Mouse (Mus musculus) v-Abl transformed pro-B cells (cell line): ENCODE data around the gene Adgrg6.

Experiments used
- in situ Hi-C, 2 experiments: fragments of 400-800 bp; cut with MboI; formaldehyde crosslinking; loops; one replicate each; pipeline ENCODE4 v1.15.1; 2025; ENCODE audit not compliant: unreplicated experiment in 2 of 2

The Adgrg6 gene

DNA sequence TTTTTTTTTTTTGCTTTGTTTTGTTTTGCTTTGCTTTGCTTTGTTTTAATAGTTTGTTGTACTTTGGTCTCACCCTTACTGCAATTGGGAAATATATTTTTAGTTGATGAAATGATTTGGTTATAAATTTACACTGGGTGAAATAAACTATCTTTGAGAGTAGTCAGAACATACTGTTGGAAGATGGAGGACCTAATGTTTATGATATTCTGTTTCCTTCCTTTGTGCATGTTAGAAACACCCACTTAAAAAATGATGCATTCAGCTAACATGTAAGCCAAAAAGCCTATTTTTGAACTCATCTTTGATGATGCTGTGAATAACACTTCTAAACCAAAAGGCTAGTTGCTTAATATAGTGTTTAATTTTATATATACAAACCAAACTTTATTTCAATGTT lies 50.3 kb downstream of the Adgrg6 start:
- in situ Hi-C loops, result no loop called here

DNA sequence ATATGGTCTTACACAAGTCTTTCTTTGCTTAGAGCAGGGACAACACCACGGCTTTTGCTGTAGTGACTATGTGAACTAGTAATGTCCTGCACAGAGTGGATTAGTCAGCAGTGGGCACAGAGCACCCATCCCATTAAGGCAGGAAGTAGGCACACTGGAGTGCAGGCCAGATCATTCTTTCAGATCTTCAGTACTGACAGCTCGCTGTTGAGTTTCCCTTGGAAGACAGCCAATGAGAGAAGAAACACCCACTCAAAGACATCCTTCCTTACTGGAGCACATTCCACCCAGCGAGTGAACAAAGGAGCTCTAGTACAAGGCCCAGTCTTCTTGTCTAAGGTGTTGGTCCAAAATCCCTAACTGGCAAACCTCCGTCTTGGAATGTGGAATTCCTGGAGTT lies 53.6 kb downstream of the Adgrg6 start:
- in situ Hi-C loops, result no loop called here

DNA sequence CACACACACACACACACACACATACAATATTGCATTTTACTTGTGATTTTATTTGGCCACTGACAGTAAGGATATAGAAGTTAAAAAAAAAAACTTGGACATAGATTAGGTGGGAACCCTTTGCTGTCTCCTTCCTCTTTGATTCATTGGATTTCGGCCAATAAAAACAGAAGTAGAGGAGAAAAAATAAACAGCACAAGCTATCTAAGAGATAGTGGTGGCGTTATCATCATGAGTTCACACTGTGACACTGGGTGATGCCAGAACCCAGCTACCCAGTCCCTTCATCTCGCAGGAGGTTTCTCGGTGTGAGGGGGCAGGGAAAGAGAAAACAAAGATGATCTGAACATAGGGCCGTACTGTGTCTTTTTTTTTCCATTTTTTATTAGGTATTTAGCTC lies 62.2 kb downstream of the Adgrg6 start:
- in situ Hi-C loops, result no loop called here

DNA sequence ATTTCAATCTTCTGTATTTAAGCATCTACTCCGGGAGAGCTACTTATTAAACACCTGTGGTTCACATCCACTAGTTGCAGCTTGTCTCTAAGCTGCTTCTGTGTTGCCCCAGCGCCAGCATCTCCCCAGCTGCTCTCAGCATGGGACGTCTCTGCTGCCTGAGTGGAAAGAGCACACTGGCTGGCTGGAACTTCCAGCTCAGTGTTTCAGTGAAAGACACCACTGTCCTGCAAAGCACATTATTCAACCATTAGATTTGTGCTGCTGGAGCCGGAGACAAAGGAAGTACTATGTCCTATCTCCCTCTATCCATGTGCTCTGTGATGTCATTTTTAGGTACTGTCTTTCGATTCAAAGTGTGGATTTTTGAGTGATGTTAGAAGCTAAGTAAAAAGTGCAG lies 63.0 kb downstream of the Adgrg6 start:
- in situ Hi-C loops, result no loop called here

DNA sequence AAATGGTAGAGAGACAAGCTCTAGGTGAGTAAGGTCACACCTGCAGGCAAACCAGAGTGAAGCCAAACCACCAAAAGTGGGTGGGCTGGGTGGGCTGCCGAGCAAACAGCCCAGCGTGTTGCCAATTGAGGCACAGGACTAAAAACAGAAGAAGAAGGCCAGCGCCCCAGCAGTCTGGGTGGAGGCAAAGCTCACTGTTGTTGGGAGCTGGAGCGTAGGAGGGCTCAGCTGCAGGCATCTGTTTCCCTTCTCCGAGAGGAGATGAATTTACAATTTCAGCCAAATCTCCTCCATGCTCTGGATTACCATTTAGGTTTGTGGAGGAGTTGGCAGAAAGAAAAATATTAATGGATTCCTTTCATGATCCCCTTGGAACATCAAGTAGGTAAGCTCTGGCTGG lies 64.5 kb downstream of the Adgrg6 start:
- in situ Hi-C loops, result no loop called here

DNA sequence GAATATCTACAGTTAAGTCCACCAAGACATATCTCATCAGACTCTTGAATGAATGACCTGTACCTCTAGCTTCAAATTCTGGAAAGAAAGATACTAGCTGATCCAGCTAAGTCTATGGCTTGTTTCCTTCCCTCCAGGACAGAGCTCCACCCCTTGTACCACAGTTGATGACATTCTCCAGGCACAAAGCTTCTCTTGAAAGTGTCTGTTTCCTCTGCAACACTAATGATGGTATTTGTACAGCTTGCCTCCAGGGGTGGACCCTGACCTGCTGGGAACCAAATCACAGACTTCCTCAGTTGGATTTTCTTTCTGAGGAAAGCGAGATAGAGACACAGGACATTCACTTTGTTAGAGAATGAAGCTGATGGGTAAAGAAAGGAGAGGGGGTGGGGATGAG lies 69.1 kb downstream of the Adgrg6 start:
- in situ Hi-C loops, result no loop called here

DNA sequence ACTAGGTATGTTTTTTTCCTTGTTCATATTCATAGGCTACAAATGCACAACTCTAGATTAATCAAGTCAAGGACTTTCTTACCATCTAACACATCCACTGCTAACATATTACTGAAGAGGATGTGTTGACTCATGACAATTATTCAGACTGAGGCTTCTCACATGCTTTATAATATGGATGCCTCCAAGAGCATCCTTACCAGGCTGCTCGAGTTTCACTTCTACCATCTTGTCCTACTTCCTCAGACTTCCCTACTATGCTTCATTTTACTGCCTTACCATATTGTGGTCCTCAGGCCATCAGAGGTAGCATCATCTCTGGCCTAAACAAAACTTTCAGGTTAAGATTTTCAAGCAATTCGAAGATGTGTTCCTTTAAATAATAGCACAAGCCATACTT lies 69.8 kb downstream of the Adgrg6 start:
- in situ Hi-C loops, result no loop called here

DNA sequence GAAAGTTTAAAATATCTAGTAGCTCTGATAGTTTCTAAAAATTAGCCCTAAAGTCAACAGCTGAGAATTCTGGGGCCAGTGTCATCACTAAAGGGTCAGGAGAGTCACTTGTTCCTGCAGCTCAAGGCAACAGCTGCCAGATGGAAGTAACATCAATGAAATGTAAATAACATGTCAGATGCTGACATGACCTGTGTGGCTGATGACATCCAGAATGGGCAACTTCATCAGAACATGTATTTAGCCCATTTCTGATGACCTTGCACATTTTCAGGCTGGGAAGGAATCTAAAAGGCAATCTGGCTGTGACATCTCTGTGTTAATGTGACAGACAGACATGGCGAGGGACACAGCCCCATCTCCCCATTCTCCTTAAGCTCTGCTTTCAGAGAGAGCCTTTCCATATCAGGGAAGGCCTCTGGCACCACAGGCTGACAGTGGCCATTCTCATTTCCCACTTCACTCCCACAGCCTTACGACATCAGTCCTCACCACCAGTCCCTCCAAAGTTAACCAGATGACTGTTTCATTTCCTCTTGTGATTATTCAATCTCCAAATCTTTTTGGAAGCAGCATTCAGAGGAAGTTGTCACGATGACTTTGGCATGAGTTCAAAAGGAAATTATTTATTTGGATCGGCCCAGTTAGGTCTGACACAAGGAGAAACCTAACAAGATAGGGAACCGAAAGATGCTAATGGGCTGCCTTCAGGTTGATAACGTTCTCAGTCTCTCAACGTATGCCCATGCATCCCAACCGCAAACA lies 70.7 kb downstream of the Adgrg6 start:
- in situ Hi-C loops, result no loop called here

DNA sequence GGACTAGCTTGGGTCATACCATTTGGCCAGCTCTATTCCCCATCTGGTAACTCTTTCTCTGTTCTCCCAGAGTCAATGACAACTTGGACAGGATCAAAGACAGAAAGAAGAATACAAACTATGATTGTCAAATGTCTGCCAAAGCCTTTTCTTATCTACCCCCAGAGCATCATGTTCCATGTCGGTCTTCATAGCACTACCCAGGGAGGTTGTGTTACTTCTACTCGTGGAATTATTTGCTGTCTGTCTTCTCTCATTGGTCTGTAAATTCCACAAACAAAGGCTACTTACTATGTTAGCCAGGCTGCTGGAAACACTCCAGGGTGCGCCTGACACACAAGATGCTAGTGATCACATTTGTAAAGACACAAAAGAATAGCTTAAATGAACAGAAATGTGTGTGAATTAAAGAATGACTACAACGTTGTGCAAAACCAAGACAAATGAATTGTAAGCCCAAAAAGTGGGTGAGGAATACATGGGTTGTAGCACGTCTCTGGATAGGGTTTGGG lies 74.4 kb downstream of the Adgrg6 start:
- in situ Hi-C loops, result no loop called here

DNA sequence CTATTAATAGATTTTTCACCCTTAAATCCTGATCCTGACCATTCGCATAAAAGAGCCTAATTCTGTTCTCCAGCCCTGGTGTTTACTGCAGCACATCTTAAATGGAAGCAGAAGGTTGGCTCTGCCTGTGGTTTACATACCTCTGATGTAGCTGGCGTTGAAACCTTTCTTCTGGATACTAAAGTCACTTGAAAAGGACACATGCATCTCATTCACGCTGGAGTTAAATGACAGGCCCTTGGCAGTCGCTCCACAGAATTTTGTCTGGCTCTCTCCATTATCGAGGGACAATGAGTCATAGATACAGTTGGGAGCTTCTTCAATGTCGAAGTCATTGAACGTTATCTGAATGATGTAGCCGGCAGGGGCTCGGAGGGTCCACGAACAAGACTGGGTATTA lies 76.8 kb downstream of the Adgrg6 start:
- in situ Hi-C loops, result no loop called here

DNA sequence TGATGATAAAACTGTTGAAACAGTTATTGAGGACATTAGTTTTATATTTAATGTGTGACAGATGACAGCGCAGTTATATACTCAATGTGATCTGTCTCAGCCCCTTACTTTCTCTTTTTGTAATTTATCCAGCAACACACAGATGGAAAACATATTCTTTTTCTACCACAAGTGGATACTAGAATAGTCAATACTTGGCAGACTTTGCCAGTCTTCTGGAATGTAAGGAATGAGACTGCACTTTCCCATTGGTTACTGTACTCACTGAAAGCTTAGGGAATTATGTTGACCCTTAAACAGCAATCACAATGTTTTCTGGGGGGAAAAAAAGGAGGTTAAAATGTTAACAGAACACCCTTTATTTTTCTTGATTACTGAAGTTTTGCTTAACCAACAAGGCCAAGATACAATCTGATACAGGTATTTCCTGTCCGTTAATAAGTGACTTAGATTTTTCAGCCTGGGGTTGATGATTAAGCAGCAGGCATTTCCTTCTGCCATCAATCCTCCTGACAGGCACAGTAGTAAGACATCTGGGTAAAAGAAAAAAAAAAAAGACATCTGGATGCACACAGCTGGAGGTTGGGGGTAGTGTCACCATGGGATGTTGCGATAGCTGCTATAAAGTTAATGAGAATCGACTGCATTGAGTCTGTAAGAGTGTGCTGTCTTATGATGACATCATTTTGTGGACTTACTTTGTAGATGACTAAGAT lies 81.5 kb downstream of the Adgrg6 start:
- in situ Hi-C loops, result no loop called here

DNA sequence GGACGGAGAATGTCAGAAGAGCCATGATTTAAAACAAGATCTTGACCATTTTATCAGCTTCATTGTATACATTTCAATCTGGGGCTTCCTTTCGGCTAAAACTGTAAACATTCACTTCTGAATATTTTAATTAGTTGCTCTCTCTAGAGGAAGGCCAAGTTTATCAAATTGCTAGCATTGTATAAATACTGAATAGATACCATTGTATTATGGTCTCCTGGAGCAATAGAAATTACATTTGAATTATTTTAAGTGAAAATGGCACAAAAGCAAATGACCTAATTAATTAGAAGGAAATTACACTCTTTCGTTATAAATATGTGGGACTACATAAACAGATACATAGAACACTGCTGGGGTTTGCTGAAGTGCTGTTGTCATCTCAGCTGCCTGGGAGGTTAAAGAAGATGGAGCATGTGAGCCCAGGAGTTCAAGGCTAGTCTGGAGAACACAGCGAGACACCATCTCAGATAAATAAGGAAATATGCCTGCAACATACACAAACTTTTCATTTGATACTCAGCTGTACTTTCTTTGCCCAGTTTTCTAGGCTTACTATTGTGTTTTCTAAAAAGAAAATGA lies 84.4 kb downstream of the Adgrg6 start:
- in situ Hi-C loops, result no loop called here

DNA sequence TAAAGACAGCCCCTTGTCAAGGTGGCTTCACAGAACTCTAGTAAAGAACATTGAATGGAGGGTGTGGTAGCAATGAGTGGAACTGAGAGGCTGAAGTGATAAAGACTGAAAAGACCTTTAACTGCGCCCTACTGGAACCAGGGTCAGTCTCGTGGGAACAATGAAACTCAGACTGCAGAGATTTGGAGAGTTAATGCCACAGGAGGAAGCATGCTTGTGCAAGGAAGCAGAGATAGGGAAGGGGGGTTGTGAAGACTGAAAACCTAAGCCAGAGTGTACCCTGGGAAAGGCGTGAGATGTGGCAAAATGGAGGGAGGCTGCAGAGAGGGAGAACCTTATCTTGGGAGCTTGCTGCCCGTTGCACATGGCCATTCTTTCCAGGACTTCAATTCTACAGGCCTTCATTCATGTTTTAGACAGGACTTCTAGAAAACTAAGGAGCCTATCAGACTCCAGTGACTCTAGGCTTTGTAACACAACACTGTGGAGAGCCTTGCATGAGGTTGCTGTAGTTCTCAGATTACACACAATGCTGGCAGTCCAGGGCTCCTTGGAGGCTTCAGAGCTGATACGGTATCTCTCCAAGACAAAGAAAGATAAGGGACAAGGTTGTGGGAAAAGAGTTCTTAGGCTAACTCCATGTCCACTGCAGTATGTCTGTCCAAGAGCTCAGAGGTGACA lies 85.1 kb downstream of the Adgrg6 start:
- in situ Hi-C loops, result no loop called here

DNA sequence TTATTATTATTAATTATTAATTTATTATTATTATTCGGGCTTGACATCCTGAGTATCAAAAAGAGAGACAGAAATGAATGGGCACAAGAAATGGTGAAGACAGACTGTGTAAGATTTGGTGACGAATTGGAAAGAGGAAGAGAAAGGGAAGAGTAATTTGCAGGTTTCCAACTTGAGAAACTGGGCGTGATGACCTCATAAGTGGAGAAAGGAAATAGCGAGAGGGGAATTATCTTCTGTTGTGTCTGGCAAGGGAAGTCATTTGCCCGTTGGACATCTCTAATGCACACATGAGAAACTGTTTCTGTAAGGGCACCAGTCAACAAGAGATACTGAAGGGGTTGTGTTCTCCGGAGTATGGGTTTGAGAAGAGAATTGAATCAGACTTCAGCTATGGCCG lies 85.6 kb downstream of the Adgrg6 start:
- in situ Hi-C loops, result loop anchor here in 1 of 2 experiments (10.0 kb wide), 1 partner anchor 245 kb away; the partner anchor contains the start of genes Nmbr and Vta1

DNA sequence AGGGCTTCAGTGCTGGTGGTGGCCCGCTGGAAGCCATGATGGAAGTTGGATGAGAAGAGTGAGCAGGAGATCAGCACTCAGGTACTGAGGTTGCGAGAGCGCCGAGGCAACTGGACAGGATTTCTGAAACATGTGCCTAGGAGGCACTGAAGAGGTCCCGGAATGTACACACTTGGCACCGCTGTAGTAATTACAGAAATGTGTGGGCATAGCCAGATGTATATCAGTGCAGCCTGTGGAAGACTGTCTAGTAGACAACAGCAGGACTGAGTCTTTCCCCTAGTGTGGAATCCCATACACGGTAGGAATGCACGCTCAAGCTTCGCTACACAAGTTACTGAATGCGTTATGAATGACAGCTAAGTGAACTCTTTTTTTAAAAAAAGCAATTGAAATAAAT lies 86.1 kb downstream of the Adgrg6 start:
- in situ Hi-C loops, result loop anchor here in 1 of 2 experiments (10.0 kb wide), 1 partner anchor 245 kb away; the partner anchor contains the start of genes Nmbr and Vta1

DNA sequence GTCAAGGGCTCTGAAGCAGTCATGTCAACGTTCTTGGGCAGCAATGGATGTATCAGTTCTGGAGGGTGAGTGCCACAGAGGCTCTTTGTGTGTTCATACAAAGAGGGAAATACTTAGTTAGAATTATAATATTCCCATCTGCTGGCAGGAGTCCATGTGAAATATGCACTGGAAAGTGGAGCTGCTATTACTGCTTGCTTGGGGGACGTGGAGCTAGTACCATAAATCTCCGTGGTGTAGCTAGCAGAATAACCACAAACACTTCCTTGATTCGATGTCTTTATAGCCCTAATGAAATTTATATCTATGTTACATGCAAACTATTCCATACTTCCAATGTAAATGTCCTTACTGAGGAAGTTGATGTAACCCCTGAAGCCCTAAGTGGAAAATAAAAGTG lies 91.0 kb downstream of the Adgrg6 start:
- in situ Hi-C loops, result loop anchor here in 1 of 2 experiments (10.0 kb wide), 1 partner anchor 250 kb away; the partner anchor contains the start of genes Nmbr and Vta1

DNA sequence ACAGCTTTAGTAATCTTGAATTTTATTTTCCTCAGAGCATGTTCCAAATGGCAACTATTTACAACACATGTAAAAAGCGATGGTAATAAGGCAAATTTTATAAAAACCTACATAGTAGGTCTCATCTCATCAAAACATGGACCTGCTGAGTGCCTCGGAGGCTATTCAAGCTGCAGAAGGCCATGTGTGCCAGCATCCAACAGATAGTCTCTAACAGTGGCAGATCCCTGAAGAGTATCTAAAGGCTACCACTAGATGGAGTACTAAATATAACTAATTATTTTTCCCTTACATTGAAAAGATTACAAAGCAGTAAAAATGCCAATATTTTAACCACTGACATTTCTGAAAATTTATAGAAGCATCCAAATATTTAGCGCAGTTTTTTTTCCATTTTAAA lies 93.6 kb downstream of the Adgrg6 start:
- in situ Hi-C loops, result loop anchor here in 1 of 2 experiments (10.0 kb wide), 1 partner anchor 253 kb away; the partner anchor contains the start of genes Nmbr and Vta1

DNA sequence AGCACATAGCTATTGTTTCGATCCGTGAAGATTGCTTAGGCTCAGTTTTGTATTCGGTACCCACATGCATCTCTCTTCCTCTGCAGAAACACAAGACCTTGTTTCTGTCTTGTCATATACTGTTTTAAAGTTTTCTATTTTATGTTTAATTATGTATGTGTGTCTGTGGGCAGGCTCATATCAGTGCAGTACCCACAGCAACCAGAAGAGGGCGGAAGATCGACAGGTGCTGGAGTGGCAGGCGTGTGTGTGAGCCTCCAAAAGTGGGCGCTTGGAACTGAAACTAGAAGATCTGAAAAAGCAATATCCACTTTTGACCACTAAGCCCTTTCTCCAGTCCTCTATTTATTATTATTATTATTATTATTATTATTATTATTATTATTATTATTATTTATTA lies 95.4 kb downstream of the Adgrg6 start:
- in situ Hi-C loops, result loop anchor here in 1 of 2 experiments (10.0 kb wide), 1 partner anchor 255 kb away; the partner anchor contains the start of genes Nmbr and Vta1

DNA sequence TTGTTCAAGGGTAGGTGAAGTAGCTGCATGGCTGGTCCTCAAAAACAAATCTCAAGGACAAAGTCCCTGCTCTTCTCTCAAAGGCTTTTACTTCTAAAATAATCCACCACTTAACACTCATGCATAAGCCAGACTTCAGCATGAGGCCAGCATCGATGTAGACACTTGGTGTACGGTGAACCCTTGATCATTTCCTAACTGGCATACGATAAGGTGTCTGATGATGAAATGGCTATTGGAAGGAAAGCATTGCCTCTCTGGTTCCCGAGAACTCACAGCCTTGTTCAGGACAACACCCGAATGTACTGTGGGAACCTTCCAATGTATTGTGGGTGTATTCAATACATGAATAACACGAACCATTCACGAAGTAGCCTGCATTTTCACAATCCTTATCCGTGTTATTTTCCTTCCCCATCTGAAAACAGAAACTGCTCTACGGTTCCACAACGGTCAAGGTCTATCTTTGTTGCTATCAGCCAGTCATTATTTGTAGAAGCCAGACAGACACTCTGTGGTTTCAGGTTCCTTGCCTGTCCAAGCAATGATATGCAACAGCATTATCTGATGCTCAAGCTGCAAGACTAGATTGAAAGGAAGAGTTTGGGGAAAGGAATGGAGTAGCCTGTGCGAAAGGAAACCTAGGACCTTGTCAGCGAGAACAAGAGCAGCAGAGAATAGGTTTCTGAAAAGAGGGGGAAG lies 99.7 kb downstream of the Adgrg6 start:
- in situ Hi-C loops, result no loop called here
